Mouse (Mus musculus) bone marrow macrophage, adult 2 months (primary cell): ENCODE results near the gene Prkce.

Experiments
- CTCF ChIP-seq: IDR thresholded peaks from 2 replicates; pipeline ENCODE4 v1.5.1; 2012; ENCODE audit warnings: low read depth, mild to moderate bottlenecking, low read length, moderate library complexity
- POLR2A ChIP-seq: IDR thresholded peaks from 2 replicates; pipeline ENCODE4 v1.6.1; 2012; ENCODE audit warnings: mild to moderate bottlenecking, low read depth, low read length, borderline replicate concordance

DNA sequence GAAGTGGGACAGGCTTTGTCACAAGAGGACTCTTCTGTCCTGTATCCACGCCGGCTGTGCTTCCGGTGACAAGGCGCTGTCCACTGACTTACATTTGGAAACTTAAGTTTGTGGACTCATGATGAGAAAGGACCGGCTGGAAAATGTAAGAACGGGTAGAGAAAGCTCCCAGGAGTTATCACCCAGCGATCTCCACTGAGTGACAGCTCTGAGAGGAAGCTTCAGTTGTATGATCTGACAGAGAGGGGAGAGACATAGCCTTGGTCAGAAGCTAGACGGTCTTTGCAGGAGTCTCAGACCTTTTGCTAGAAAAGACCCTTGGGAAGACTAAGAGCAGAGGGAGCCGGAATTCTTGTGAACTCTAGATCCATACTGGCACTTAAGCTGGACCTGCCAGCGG lies 322.2 kb downstream of the Prkce start:
- TF ChIP-seq POLR2A (no peak), CTCF (no peak)
